Mouse (Mus musculus): ENCODE measurements around the gene Dcdc2b.

DNA sequence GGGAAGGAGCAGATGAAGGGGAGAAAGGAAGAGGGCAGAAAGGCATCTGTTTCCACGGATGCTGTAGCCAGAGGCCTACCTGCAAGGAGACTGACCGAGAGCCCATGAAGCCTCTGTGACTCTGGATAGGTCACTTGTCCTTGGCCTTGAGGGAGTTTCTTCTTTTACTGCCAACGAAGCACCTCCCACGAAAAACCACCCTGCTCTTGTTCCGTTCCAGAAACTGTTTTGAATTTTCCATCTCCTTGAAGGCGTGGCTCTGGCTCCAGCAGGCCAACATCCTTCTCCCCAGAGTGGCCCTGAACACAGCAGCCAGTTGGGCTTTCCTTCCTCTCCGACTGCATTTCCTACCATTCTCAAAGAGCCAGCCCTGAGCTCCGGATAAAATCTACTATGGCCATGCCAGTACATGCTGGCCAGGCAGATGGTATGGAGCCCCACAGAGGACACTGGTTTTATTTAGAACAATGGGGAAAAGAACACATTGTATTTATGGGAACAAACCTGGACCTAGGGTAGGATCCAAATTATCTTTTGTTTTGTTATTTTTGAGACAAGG, 7.3 kb upstream of the Dcdc2b start:
- TF ChIP-seq CTCF (IDR thresholded peaks at IDR 0.05; ENCODE audit: low read depth, low read length), result no peak
- TF ChIP-seq POLR2A (IDR thresholded peaks at IDR 0.05; ENCODE audit: borderline replicate concordance, low read depth, low read length), result no peak

Data from bone marrow macrophage, adult 2 months (primary cell).